Mouse (Mus musculus): Measurements from ENCODE around the gene Doc2g.

The Doc2g gene

DNA sequence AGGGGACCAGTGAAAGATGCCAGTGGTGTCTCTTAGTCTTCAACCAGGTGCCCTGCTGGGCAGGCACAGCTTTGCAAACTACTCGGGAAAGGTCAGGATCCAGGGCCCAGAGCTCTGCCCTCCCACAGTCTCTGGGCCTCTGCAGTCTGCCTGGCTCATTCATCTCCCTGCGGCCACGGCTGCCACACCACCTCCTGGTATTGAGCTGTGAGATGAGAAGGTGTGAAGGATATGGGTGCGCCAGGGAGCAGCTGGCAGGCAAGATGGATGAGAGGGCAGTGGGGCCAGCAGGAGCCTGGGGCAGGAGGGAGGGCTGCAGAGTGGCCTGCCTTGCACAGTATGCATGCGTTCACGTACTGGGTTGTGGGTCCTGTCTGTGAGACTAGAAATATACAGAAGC lies 12.3 kb upstream of the Doc2g start:
- no peak for DNase-seq (ENCODE audit: low read depth, low spot score)

DNA sequence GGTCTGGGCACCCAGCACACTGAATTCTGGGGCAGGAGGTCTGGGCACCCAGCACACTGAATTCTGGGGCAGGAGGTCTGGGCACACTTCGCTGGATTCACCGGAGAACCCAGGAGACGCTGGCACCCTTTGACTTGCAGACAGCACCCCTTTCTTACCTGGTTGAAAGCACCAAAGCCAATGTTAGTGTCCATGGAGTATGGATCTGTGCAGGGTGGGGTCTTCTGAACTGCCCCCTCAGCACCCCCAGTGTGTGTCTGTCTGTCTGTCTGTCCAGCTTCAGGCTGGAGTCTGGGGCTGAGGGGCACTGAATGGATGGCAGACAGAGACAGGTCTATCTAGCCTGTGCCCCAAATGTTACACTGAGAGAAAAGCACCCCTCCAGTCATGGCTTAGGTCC lies 11.6 kb upstream of the Doc2g start:
- DNase-seq (ENCODE audit: low read depth, low spot score), result no peak

DNA sequence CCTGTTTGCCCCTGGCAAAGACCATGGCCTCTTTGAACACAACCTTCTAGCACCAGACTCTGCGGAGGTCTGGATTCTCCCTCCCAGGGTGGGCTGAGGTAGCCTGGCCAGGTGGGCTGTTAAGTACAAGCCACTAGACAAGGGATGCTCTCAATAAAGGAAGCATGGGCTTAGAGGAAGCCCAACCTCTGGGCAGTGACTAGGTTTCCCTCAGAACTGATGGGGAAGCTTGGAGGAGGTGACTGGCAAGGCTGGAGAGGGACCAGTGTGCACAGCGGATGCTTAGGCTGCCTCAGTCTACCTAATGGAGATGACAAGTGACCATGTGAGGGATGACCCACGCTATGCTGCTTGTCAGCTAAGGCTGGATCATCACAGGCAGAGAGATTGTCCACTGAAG lies 11.1 kb upstream of the Doc2g start:
- DNase-seq (ENCODE audit: low read depth, low spot score), result no peak

DNA sequence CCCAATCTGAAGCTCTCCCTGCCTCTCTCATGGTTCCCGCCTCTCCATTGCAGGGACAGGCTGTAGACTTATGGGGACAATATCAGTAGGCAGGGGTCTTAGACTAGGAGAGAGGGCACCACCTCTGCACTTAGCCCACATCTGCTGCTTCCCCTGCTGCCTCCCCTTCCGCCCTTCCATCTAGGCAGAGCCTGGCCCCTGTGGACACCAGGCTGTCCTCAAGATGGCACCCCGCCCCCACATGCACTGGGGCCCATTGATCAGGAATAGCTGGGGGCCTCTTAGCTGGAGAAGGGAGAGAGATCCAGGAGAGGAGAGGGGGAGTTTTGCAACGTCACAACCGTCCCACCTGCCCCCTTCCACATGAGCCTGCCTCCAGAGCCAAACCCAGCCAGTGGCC lies 10.7 kb upstream of the Doc2g start, which contains the start of gene Tbx10:
Gene Tbx10, plus strand, starts transcription at position 337 of the 400 bp plus-strand sequence.
- no peak for DNase-seq (ENCODE audit: low read depth, low spot score)

DNA sequence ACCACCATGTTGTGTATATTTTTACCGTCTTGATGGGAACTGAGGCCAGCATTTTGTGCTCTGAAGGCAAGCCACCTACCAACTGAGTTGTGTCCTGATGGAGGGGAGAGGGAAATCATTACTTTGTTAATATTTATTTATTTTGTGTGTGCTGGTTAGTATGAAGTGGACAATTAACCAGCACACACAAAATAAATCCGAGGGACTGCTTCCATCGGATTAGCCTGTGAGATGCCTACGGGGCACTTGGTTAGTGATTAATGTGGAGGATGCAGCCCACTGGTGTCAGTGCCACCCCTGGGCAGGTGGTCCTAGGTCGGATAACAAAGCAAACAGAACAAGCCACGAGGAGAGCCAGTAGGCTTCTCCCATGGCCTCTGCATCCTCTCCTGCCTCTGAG lies 8.2 kb upstream of the Doc2g start:
- DNase-seq (ENCODE audit: low read depth, low spot score), result no peak

DNA sequence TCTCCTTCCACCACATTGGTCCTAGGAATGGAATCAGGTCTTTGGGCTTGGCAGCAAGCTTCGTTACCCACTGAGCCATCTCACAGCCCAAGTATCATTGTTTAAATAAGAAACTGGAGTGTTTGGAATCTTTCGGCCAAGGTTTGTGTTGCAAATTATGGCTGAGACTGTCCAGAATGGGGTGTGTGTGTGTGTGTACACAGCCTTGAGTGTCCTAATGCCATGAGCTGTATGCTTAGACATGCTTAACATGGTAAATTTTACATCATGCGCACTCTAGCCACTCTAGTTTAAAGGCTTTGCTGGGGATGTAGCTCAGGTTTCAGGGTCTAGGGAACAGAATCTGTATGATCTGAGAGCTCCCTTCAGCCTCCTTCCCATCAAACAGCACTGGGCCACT lies 7.6 kb upstream of the Doc2g start:
- DNase-seq (ENCODE audit: low read depth, low spot score), result no peak

DNA sequence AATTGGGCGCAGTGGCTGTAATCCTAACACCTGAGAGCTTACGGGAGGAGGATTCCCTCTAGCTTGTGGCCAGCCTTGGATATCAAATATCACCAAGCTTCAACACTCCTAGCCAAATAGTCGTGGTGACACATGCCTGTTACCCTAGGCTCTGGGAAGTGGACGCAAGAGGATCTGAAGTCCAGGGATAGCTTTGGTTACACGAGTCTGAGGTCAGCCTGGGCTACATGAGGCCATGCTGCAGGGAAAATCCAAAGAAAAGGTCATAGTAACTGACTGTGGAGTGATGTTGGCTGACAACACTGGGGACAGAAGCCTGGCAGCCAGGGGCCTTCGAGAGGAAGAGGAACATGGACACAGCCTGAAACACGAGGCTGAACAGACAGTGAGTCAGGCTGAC lies 7.0 kb upstream of the Doc2g start:
- no peak for DNase-seq (ENCODE audit: low read depth, low spot score)

DNA sequence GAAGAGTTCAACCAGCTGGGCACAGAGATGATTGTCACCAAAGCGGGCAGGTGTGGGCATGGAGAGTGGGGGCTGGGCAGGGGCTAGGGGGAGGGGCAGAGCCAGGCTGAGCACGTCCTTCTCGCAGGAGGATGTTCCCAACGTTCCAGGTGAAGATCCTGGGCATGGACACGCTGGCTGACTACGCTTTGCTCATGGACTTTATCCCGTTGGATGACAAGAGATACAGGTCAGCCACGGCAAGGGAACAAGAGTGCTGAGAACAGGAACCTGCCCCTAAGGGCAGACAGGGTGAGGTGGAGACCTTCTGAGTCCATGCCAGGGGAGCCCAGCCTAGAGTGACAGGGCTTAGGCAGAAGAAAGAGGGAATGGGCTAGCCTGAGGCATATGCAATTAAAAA lies 6.4 kb upstream of the Doc2g start:
- DNase-seq (ENCODE audit: low read depth, low spot score), result no peak

DNA sequence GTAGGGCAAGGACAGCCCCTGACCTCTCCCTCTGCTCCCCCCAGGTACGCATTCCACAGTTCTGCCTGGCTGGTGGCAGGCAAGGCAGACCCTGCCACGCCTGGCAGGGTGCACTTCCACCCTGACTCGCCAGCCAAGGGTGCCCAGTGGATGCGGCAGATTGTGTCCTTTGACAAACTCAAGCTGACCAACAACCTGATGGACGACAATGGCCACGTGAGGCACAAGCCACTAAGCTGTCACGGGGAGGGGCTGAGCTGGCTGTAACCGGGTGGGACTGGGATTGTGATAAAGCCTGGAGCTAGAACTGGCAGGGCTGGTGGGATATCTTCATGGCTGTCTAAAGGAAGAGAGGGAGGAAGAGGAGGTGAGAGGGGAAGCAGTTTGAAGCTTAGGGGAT lies 5.9 kb upstream of the Doc2g start:
- no peak for DNase-seq (ENCODE audit: low read depth, low spot score)

DNA sequence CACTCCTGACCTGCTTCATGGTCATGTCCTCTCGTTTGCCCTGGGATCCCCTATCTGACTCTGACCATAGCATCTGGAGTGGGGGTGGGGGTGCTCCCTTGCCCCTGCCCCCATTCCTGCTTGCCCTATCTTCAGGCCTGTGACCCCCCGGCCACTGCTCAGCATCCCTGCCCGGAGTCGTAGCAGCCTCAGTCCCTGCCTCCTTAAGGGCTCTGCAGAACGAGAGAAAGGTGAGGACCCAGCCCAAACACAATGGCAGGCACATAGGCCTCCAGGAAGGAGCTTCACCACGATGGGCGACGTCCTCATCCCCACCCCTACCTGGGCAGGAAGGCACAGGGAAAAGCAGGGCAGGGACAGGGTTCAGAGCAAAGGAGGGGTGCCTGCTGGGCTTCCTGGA lies 4.8 kb upstream of the Doc2g start:
- no peak for DNase-seq (ENCODE audit: low read depth, low spot score)

DNA sequence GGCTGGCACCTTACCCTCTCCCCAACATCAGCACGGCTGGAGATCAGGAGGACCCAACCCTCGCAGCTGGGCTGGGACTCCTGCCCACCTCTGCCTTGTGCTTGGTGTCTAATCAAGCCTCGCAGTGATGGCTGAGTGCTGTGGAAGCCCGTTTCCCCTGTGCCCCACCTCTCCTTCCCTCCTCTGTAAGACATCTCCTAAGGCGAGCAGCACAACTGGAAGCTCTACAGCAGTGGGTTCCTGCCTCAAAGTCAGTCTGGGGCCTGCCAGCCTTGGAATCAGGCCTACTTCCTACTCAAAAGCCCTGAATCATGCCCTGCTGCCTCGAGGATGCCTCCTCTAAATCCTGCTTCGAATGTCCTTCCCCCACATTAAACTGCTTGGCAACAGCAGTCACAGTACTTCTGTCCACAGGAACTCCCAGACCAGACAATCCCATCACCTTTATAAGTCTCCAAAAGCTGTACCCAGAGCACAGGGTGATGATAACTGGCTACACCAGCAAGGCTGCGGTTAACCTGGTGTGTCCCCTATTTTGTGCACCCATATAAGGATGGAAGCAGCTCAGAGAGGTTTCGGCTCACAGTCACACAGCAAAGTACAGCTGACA lies 3.9 kb upstream of the Doc2g start:
- no peak for DNase-seq (ENCODE audit: low read depth, low spot score)

DNA sequence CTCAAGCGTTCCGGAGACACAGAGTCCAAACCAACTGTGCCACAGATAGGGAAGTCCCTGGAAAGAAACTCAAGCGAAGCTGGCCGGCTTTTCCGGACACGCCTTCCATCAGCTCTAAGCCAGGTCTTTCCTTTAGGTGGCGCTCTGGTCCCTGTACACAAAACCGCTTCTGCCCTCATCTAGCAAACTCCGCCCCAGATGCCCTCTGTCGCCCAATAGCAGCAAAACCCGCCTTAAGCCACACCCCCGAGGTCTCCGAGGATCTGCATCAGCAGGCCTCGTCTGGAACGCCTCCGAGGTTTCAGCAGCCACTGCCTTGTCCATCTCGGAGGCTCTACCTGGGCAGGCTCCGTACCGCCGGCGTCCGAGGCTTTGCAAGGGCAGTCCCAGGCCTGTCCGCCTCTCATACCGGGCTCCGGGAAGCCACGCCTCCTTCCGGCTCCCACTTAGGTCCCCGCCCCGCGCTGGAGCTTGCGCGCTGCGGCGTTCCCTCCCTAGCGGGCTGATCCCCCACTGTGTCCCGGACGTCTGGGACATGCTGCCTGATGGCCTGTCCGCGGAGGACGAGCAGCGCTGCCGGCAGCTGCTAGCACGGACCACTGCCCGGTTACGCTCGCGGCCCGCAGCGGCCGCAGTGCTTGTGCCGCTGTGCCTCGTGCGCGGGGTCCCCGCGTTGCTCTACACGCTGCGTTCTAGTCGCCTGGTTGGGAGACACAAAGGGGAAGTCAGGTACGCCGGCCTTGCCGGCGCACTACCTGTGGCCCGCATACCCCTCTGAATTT lies 2.8 kb upstream of the Doc2g start, which contains the start of the genes Nudt8 and Gm49405:
Gene Nudt8, plus strand, starts transcription at position 462 of the 782 bp plus-strand sequence.
Gene Gm49405, plus strand, starts transcription at position 508 of the 782 bp plus-strand sequence.
- DNase-seq (ENCODE audit: low read depth, low spot score), result peak; percentile 98

DNA sequence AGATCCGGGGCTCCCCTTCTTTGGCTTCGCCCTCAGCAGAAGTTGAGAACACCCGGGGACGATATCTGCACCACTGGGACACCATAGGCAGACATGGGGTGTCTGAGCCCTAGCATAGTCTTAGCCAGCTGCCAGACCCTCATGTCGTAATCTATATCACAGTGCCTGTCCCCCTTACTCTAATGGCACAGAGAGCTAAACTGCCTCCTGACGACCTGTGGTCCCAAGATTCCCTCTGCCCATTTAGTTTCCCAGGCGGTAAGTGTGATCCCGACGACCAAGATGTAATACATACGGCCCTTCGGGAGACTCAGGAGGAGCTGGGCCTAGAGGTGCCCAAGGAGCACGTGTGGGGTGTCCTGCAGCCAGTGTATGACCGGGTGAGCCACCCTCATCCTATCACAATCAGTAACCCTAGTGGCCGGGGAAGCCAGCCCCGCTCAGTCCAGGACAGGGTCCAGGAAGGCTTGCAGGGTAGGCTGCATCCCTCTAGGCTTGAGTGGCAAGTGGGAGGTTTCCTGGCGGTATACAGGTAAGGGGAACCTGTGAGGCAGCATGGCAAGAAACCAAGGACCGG lies 2.1 kb upstream of the Doc2g start:
- DNase-seq (ENCODE audit: low read depth, low spot score), result no peak

DNA sequence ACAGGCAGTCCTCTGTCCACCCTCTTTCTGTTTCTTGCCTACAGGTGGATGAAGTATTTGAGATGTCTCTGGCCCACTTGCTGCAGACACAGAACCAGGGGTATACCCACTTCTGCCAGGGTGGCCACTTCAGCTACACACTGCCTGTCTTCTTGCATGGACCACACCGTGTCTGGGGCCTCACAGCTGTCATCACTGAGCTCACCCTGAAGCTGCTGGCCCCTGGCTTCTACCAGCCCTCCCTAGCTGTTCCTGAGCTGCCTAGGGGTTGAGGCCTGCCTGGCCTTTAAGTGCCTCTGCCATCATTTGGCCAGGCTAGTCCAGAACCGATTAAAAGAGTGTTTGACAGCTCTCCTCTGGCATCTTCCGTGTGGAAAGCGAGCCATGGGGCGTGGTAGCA lies 1.4 kb upstream of the Doc2g start:
- no peak for DNase-seq (ENCODE audit: low read depth, low spot score)

DNA sequence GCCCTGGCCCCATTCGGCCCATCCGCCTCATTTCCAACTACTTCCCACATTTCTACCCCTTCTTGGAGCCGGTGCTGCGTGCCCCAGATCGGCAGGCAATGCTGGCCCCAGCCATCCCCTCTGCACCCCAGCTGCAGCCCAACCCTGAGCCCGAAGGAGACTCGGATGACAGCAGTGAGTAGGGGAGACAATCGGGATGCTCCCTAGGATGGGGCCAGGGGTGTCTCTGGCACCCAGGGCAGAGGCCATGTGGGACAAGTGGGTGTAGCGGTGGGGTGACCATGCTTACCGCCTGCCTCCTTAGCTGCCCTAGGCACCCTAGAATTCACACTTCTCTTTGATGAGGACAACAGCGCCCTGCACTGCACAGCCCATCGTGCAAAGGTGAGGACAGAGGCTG lies 528 bp downstream of the Doc2g start:
- DNase-seq (ENCODE audit: low read depth, low spot score), result no peak

DNA sequence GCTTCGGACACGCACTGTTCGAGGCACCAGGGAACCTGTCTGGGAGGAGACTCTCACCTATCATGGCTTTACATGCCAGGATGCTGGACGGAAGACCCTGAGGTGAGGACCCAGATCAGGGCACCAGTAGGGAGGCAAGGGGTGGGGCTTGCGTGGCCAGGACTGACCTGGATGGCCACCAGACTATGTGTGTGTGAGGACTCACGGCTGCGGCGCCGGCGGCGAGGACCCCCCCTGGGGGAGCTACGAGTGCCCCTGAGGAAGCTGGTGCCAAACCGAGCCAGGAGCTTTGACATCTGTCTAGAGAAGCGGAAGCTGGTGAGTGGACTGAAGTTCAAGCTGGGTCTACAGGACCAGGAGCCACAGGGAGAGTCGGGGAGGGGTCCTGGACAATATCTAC lies 1.2 kb downstream of the Doc2g start:
- DNase-seq (ENCODE audit: low read depth, low spot score), result no peak

DNA sequence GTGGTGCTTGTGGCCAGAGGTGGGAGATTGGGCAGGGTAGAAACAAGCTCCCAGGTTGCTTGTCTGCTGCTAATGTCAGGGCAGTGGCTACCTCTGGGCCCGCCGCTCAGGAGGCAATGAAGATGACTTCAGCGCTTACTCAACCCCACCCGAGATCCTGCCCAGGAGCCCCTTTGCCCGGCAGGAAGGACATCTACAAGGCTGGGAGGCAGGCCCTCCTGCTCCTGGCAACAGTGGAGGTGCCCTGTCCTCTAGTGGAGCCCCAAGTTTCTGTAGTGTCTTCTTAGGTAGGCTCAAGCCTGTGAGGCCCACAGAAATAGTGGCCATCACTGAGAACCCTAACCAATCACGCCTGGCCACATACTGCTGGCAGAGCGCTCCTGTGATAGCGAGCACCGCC lies 2.0 kb downstream of the Doc2g start:
- no peak for DNase-seq (ENCODE audit: low read depth, low spot score)

DNA sequence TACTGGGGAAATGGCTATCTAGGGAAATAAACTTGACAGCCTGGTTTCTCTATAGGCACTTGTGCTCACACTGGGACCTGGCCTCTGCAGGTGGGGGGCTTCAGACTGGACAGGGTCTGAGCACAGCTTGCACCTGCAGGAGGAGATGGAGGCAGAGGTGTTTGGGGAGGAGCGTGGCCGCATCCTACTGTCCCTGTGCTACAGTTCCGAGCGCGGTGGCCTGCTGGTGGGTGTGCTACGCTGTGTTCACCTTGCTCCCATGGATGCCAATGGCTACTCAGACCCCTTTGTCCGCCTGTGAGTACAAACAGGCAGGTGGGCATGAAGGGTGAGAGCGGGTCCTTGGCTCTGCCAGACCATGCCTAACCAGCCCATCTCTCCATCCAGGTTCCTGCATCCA lies 2.9 kb downstream of the Doc2g start:
- no peak for DNase-seq (ENCODE audit: low read depth, low spot score)

DNA sequence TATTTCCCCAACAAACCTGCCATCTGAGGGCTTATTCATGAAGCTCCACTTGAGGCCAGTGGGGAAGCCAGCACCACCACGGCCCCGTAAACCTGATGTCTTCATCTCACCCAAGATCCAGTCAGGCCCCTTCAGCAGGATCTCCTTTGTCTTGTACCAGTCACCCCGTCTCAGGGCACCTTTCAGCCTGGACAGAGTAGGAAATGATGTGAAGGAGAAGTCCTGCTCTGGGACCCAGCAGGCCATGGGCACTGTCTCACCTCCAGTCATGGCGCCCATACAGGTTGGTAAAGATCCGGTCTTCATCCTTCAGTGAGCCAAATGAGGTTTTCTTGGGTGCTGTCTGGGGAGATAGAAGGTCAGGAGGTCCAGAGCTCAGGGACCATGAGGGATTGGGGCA lies 8.0 kb downstream of the Doc2g start:
- no peak for DNase-seq (ENCODE audit: low read depth, low spot score)

DNA sequence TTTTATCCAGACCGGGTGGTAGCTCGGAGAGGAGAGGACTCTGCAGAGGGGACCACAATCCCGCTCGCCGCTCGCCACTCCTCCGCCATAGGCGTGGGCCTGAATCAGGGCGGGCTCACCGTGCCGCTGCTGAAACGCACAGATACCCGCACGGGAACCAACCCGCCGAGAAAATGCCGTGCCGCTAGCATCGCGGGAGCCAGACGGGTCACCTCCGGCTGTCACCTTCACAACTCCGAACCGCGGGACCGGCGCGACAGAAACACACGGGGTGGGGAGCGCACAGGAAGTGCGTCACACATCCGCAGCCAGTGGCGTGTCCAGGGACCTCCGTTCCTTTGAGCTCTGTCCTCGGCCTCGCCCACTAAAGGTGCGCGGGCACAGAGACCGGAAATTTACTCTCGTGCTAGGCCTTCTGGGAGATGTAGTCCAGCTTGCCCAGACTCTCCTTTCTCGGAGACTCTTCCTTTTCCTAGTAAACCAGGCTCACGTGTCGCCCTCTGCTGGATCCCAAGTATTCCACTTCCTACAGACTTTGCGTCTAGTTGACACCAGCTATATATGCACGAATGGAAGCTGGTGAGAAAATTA lies 9.4 kb downstream of the Doc2g start, which contains the start of gene Ndufv1:
Gene Ndufv1, minus strand, starts transcription at position 375 of the 591 bp plus-strand sequence.
- DNase-seq (ENCODE audit: low read depth, low spot score), result peak; percentile 99

DNA sequence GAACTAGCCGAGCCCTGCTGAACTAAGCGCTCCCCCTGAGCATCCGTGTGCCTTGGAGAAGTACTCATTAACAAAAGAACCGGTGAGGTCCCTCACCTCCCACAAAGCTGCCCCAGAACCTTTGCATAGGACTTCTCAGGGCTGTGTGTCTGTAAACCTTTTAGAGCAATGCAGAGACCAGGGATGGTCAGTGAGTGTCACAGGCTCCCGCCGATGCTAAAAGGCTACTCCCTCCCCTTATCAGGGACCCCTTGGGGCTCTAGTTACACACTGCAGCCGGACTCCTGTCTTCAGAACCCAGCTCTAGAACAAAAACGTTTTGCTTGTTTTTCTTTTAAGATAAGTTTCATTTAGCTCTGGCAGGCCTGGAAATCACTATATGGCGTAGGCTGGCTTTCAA lies 10.0 kb downstream of the Doc2g start:
- no peak for DNase-seq (ENCODE audit: low read depth, low spot score)

DNA sequence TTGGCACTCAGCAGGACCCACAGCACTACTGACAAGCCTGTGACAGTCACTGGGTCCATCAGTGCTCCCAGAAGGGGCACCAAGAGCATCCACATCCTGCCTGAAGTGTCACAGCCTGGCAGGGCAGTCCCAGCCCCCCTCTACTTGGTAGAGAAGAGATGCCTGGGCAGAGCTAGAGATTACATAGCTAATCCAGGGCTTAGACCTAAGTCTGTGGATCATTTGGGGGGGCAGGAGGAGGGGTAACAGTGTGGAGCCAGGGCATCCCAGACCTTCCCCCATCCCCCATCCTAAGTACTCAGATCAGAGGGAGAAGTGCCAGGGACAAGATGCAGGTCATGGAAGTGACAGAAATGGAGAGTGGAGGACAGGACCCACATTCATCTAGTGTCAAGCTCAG lies 11.7 kb downstream of the Doc2g start:
- no peak for DNase-seq (ENCODE audit: low read depth, low spot score)

DNA sequence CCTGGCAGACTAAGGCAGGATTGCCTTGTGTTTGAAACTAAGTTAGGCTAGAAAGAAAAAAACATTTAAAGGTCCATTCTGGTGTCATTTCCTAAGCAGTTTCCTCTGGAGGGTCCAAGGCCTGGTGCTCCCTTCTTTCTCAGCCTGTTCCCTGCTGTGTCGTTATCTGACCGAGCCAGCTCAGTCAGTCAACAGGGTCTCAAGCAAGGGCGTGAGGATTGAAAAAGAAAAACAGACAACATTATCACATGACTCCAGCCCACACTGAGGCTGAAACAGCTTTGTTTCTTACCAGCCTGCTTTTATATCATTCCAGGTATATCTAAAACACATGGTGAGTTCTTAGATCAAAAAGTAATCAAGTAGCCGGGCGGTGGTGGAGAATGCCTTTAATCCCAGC lies 12.5 kb downstream of the Doc2g start:
- DNase-seq (ENCODE audit: low read depth, low spot score), result no peak

Measured in forelimb bud, embryonic 11.5 days (tissue).